Mouse (Mus musculus) liver, postnatal 0 days (tissue): Measurements from ENCODE around the gene Rab3gap2.

Source experiments
- CTCF ChIP-seq: sonication (generic); IDR thresholded peaks from 2 replicates; pipeline ENCODE4 v1.5.1; 2016; ENCODE audit warnings: antibody characterized with exemption, low read depth
- EP300 ChIP-seq: IDR thresholded peaks from 2 replicates; pipeline ENCODE4 v1.6.1; 2016; ENCODE audit warnings: antibody characterized with exemption, low read depth, mild to moderate bottlenecking

DNA sequence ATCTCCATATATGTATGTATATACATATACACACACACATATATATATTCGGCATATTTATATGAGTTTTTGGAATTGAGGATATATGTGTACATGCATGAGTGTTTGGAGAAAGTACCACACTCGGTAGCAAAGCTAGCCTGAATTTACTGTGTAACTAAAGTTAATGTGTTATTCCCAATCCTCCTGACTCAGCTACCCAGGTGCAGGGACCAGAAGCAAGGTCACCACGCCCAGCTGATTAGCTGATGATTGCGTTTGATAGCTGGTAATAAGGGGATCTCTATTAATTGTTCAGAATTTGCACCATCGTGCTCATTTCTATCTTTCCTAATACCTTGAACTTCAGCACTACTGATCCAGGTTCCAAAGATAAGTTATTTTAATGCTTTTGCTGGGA is 129.7 kb downstream of the Rab3gap2 start:
- TF ChIP-seq EP300 (no peak), CTCF (no peak)
